Mouse (Mus musculus) fat pad, adult 2 months (tissue): ENCODE measurements around the gene Kansl1l.

Experiments used
- DNase-seq: peaks from one replicate; pipeline ENCODE4 v3.0.0-alpha.2; 2011; ENCODE audit warnings: low read depth, low spot score; ENCODE audit errors: extremely low read depth

The Kansl1l gene

DNA sequence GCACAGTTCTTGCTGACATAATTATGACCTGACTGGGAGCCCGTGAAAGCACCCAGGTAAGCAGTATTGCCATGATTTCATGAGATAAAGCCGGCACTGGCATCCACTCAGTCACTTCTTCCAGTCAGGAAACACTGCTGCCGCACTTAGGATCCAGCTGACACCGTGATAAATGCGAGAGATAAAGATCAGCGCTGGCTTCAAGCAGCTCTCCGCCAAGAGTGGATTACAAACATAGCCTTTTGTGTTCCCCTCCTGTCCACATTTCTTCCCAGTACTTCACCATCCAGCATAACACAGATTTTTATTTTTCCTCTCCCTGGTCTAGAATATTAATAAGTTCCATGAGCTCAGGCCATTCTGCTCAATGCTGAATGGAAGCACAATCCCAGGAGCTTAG, 2.9 kb upstream of the Kansl1l start:
- DNase-seq, result no peak

DNA sequence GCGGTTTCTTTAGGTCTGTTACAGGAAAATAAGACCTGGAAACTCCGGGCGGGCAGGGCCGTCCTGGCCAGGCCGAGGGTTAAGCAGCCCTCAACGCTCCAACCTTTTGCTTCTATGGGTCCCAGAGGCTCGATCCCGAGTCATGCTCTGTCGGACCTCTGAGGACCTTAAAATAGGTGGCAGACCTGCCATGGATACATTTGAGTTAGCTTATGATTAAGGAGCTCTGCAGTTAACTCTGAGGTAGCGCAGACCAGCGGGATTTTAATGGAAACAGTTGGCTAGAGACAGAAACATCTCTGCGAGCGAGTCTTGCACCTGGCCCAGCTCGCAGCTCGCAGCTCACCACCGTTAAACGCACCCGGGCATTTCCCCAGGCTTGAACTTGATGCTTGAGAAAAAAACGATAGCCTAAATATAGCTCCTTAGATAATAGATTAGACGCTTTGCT, 528 bp upstream of the Kansl1l start:
- DNase-seq, result no peak

DNA sequence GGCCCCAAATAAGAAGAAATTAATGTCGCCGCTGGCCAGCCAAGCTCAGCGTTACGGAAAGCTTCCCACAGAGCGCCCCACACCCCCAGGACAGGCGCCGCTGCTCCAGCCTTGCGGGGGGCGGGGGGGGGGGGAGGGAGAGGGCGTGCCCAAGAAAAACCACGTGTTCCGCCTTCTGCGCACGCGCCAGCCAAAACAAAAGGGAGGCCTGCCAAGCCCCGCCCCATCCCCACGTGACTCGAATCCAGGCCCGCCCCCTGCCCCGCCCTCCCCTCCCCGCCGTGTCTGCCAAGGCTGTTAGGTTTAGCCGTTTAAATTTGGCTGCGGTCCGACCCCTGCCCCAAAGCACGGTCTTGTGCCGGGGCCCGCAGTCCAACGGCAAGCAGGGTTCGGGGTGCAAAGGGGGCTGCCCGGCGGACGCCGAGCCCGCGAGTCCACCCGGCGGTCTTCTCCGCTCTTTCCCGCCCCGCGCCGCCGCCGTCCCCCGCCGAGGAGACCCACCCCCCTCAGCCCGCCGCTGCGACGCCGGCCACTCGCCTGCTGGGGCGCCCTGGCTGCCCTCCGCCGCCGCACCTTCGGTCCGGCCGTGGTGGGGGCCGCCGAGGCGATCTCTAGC, 417 bp downstream of the Kansl1l start:
- DNase-seq, result no peak

DNA sequence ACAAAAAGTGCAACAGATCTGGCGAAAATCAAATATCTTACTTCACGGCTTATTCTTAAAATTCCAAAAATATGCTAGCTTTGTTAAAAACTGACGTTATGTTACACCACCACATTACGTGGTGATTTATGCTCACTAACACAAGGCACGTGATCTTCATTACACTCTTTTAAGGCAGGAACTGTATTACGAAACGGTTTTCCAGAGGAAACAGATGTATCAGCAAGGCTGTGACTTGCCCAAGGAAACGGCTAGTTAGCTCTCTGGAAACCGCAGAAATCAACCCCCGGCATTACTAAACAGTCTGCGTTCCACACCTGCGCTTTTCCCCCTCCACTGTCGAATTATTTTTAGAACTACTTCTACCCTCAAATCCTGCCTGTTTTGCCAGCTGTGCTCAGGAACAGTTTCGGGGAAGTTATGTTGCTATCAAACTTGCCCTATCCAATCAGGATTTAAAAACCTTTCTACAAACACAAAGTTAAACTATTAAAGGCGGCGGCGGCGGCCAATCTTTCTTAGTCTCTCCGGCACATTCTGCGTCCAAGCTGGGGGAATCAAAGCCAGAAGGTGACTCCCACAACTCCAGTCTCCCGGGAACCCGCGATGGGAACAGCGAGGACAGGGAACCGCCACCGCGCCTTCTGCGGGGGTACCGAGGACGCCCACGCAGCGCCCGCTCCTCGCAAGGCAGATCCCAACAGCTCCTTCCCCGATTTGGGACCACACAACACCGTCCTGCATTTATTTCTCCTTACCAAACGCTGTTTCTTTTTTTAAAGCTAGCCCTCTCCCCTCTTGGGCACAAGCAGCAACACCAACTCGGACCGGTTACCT, 1.2 kb downstream of the Kansl1l start:
- DNase-seq, result no peak

DNA sequence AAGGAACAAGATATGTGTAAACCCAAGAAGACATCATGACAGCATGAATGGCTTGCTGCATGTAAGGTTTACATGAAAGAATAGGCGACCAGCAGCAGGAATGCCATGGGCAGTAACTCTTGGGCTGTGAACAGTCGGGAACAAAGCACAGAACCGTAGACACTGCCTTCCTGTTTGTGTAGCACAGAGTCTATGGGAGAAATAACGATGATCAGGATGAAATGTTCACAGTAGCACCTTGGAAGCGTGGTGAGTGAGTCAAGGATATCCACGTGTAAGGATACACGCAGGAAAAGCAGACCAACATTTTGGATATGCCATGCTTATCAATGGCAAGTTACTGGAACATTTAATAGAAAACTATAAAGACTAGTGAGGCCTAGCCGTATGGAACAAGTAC, 2.6 kb downstream of the Kansl1l start:
- DNase-seq, result no peak

DNA sequence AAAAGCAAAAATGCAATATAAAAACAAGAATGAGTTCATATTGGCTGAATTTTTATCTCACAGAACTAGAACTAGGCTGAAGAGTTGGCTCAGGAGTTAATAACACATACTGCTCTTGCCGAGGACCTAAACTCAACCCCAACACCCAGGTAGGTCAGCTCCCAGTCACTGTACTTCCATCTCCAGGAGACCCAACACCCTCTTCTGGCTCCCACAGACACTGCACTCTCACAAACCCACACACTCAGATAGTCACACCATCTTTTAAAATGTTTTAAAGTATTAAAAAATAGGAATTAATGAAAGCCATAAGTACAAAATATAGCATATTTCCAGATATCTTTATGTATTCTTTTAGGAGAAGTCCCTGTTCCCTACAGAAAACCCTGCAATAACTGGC, 4.2 kb downstream of the Kansl1l start:
- DNase-seq, result no peak

DNA sequence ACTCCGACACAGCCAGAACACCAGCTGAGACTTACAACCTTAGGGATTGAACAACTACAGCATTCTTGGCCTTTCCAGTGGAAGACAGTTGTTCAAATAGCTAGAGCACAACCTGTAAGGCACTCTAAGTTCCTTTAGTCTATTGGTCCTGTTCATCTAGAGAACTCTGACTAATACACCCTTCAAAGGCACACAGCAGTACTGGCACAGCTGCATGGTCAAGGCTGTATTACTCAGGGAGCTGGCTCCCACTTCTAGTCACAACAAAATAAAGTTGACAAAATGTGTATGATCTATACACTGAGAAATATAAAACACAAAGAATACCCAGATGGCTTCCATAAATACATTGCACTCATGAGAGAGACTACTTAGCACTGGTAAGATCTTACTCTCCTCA, 10.5 kb downstream of the Kansl1l start:
- no peak for DNase-seq

DNA sequence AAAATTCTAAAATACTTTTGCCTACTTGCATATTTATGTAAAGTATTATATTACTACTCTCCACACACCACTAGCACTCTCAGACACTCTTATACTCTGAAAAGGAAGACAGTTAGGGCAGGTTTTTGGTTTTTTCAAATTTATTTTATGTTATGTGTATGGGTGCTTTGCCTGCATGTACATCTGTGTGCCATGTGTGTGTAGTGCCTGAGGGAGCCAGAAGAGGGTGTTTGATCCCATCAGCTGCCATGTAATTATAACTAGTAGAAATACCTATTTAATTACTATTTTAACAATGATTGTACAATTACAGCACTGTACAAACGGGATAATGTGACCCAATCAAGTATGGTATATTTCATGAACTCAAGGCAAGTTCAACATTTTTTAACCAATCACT, 12.0 kb downstream of the Kansl1l start:
- no peak for DNase-seq

DNA sequence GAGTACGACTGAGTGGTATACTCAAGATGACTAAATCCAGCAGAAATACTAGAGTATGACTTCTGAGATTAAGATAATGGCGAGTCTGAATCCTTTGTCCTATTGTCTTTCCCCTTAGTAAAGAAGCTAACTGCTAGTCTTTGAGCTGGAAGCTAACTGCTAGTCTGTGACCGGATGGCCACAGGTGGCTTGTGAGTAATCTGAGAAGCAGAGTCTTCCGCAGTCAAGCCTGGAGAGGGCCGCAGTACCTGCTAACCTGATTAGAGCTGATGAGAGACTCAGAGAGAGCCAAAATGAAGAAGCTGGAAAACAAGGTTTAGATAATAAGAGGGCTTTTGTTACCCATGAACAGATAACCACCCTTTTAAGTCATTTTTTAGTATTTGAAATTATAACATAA, 12.7 kb downstream of the Kansl1l start:
- no peak for DNase-seq

DNA sequence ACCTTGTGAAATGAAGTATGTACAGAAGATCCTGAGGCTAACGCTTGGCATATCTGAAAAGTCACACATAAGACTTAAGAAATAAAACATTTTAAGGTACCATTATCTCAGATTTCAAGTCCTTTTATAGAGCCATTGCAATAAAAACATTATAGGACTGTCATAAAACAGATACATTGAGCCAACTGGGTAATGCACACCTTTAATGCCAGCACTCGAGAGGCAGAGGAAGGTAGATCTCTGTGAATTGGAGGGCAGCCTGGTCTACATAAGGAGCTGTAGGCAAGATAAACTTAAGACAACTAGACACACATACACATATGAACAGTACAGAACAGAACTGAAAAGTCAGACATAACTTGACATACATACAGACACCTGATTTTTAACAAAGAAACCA, 19.4 kb downstream of the Kansl1l start:
- DNase-seq, result no peak

DNA sequence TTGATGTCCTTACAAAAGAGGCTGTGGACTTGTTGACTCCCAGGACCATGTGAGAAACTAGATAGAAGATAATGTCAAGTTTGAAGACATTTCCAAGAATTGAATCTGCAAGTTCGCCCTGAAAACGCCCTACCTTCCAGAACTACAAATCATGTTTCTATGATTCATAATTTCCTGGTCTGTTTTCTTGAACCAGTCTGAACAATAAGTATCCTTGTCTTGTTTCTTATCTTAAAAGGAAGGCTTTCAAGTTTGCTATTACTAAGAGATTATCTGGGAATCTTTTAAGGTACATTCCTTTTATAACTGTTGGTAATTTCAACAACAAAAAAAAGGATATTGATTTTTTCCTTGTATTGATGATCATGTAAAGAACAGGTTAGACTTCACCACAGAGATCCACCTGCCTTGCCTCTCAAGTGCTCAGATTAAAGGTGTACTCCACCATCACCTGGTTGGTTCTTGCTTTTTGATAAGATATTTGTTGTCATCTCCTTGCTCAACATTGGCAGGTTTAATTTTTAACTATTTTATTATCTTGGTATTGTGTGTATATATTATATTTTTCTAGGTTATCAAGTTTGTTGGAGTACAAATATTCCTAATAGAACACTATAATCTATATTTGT, 24.4 kb downstream of the Kansl1l start:
- no peak for DNase-seq

DNA sequence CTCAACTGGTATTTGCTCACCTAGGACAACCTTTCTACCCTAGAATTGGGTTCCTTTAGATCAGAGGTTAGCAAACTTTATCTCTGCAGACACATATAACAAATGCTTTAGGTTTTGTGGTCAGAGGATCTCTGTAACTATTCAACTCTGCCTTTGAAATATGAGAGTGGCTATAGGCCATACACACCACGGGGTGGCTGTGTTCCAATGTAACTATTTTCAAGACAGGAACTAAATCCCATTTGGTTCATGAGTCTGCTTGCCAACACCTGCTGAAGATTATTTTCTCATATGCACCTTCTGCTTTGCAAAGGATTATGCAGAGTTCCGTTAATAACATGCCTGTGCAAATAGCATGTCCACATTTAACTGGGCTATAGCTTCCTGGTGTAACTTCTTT, 35.1 kb downstream of the Kansl1l start:
- no peak for DNase-seq

DNA sequence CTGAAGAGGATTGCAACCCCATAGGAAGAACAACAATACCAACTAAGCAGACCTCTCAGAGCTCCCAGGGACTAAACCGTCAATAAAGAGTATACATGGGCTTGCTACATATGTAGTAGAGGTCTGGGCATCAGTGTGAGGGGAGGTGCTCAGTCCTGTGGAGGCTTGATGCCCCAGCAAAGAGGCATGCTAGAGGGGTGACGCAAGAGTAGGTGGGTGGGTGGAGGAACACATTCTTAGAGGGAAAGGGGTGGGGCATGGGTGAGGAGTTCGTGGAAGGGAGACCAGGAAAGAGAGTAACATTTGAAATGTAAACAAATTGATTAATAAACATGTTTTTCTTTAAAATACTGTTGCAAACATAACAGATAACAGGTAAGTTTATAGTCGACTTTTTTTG, 36.3 kb downstream of the Kansl1l start:
- no peak for DNase-seq

DNA sequence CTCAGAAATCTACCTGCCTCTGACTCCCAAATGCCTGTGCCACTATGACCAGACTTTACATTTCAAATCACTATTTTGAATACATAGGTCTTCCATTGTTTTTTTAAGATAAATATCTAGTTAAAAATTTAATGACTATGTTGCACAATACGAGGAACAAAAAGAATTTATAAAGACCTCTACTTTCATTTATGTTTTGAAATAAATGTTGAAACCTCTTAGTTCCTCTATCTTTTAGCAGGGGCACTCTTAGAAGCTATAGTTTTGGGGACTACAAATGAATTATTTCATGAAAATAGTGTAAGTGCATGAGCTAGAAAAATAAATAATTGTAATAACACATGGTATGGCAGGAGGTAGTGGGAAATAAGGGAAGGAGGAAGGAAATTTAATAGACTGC, 38.6 kb downstream of the Kansl1l start:
- DNase-seq, result no peak

DNA sequence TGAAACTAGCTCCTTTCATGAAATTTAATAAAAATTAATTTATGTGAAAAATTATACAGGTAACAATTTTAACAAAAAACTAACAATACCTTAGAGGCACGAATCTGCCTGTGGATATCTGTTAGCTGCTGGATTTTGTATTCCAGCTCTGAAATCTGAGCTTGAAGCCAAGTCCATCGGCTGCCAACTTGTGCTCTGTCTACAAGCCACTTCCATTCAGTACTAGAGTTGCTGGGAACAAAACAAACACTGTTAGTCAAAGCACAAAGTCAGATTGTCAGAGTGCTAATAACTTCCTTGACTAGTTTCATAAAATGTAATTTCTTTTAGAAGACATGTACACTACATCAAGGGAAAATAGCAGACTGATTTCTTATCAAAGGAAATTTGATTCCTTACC, 39.5 kb downstream of the Kansl1l start:
- no peak for DNase-seq

DNA sequence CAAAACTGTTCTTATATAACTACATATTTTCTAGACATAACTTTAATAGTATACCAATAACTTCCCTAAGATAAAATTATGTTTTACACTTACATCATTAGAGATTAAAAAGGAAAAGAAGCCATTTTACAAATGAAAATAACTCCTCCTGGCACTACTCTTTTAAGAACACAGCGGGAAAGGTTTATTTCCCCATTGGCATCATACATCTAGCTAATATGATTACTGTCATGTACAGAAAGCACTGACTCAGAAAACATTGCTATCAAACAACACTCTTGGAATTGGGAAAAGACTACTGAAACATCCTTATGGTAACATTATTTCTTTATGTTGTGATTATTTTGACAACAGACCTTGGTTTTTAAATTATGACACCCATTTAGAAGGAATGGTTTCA, 48.6 kb downstream of the Kansl1l start:
- DNase-seq, result no peak

DNA sequence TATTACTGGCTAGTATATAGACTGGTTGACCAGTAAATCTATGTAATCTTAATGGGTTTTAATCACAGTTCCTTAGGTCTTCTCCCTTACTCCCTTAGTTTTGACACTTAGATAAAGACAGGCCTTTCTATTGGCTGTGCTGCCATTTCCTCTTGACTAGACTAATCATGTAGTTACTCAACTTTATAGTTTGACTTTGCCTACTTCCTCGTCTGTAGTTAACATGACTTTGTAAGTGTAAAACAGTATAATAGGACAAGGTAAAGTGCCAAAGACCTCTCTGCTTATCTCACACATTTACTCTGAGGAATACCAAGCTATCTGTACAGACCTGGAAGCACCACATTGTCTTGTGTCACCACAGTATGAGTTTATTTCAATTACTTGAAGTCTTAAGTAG, 86.8 kb downstream of the Kansl1l start:
- DNase-seq, result no peak

DNA sequence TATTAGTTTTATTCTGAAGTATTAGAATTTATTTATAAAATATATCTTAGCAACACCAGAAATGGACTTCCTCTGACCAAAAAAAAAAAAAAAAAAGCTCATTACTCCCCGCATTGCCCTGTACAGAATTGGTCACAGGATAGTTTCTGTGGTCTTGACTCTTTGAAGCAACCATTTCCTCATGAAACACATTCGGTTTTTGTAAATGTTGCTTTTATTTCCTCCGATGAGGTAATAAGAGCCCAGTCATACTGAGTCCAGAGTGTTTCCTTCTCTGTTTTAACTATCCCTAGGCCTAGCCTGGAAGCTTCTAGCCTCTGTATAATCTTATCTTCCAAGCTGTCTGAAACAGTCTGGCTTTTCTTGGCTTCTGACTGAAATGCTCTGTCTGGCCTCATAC, 104.5 kb downstream of the Kansl1l start:
- DNase-seq, result no peak

DNA sequence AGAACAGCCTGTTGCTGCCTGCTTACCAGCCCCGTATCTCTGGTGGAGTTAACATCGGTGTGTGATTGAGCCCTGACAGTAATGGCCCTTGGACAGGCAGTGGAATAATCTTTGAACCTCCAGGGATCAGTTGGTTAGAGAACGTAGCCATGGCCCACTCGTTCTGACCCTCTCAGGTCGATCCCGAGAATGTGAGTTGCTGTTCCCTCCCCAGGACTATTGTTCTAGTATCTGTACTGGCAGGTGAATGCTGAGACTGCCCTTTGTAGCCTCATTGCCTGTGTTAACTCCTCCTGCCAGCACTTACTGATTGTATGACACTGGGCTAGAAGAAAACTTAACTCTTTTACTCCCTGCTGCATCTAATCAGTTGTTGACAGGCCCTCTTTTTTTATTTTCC, 112.8 kb downstream of the Kansl1l start:
- no peak for DNase-seq

DNA sequence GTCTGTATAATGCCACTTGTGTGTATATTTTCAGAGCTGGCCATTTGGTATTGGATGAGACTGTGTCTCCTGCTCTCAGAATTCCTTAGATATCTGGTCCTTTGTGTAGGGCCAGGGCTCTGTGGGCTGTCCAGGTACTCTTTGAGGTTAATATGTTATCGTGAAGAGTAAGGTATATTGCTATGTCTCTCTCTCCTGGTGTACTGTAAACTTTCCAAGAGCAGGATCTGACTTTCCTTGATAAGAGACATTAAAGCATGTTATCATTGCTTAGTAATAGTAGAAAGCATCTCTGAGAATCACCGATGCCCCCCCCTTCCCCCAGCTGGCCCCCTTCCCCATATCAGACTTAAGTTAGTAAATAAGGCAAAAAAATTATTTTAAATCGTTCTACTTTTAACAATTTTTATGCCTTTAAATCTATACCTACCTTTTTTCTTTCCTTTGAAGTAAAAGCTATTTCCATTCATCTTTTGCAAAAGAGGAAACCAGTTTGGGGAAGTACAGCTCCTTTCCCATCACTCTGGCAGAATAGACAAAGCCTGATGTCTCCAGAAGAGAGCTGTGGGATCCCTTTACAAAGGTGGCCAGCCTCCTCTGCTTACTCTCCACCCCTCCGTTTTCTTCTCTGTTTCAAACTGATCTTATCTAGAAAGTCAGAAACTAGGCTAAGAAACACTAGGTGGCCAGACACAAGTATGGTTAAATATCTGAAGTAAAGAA, 114.6 kb downstream of the Kansl1l start:
- DNase-seq, result no peak

DNA sequence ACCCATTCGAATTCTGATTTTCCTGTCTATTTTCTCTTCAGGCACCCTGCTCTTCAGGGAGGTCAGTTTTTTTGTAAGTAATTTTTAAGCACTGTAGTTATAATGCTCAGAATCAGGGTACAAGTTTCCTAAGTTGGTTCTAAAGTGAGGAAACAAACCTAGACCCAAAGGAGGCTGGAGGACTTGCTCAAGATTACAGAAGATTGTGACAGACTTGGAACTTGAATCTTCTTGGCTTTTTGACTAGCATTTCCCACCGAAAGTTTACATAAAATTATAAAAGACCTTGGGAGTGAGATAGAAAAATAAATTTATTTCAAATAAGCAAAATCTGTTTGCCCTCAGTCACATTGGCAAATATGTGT, 115.8 kb downstream of the Kansl1l start:
- no peak for DNase-seq
